Mouse (Mus musculus): Measurements from ENCODE around the gene Myof.

Gene Myof

DNA sequence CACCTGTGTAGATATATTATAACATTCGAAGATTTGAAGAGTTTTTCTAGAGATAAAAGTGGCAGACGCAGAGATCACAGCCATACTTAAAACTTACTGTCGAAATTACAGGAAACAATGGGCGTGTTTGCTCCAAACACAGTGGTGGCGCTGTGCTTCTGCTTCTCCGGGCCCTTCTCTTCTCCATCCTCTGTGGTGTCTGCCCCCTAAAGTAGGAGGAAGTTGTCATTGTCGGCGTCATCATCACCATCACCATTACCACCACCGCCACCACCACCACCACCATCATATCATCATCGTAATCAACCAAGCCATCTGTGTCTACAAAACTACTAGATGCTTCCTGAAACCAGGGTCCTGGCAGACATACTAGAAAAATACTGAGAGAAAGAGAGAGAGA is 104.2 kb downstream of the Myof start:
- DNase-seq (ENCODE audit: low read depth), result no peak

DNA sequence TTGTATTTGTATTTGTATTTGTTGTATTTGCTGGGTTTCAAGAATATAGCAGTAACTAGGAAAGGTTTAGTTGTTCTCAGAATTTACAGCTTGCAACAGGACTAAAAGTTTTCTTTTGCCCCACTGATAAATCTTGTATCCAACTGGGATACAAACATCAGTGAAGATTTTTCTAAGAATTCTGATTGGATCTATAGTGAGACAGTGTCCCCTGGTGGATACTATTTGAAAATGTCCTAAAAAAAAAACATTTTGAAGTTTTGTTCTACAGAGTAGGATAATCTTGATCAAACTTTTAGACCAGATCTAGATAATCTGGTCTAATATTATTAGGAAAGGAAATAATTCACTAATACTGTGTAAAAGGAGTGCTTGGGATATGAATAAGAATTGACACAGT is 106.3 kb downstream of the Myof start:
- no peak for DNase-seq (ENCODE audit: low read depth)

DNA sequence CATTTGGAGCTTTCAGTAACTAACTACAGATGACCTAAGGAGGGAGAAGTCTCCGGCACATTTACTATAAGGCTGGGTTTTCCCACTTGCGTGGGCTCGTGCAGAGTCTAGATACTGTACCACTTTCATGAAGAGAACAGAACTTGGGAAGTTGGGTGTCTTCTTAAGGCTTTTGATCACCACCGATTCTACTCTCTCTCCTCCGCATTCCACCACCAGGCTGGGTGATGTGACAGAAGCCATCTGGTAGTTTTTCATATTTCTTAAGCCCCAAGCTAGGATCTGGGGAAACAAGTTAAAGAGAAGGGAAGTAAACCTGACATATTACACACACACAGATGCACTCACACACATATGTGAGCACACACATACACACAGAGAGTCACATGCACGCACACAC is 108.7 kb downstream of the Myof start:
- no peak for DNase-seq (ENCODE audit: low read depth)

DNA sequence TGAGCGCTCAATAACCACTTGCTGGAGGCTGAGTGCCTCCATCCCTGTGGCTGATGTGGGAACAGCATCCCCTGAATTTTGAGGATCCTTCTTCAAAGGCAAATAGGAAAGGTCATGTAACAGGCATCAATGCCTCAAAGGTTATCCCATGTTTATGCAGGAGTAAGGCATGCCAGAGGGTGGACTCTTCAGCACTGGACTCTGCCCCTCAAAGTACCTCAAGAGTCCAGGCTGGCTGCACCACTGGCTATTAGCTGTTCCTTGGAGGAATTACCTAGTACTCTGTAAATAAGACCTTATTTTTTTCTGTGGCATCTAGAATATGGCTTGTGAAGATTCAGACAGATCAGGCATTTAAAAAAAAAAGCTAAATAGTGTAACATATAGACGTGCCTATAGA is 111.2 kb downstream of the Myof start:
- DNase-seq (ENCODE audit: low read depth), result no peak

DNA sequence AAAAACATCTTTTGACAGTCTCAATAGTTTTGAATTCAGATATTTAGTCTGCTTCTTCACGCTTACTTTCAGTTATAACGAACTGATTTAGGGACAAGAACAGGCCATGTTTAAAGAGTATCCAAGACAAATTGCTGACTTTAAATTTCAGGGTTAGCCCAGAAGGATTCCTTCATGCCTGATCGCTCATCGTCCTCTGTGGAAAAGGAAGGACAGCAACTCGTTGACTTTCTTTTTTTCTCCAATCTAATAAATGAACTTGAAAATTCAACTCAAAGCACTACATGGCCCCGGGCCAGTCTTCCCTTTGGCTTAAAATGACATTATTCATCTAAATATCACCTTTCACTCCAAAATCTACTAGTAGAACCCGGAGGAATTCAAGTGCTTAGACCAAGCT is 115.5 kb downstream of the Myof start:
- no peak for DNase-seq (ENCODE audit: low read depth)

DNA sequence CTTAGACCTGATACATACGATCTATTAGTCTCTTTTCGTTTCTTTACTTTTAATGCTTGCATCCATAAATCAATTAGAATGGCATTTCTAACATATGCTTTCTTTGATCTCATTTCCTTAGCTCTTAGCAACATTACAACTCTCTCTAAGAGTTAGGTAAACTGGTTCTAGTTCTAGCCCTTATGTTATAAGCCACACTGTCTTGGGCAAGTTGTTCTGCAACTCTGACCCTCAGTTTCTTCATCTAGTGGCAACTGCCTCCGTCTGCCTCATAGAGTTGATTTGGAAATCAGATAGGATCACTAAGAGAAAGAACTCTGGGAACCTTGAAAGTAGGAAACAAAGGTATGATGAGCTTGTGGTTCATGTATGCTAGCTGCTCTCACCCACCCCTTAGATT is 118.1 kb downstream of the Myof start:
- DNase-seq (ENCODE audit: low read depth), result no peak

DNA sequence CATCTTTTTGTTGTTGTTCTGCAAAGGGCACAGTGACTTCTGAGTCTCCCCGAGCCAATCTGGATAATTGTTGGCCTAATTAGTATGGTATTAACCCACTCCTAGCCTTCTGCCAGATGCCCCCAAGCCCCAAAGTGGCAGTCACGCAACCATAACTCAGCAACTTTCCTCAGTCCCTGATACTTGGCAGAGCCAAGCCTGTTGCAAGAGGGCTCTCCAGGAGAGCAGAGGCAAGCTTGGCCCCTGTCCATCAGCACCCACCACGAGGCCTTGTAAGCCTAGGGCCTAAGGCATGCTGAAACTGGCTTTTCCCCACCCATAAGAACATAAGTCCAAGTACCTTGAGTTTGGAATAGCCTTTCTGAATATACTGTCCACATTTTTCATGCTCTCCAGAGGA is 119.1 kb downstream of the Myof start:
- no peak for DNase-seq (ENCODE audit: low read depth)

DNA sequence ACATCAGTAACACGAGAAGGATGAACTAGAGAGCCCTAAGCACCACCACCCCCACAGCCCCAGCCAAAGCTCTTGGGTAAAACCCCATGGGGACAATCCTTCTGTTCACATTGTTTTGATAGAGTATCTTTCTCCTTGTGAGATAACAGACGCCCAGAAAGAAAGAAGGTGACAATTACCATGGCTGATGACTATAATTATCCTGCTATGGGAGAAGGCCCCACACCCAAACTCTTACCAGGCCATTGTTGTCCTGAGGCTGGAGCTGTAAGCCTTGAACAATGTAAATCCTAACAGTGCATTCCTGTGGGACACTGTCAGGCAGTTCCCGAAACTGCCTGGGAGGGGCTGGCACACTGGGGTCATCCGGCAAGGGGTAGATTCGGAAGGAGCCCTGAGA is 122.3 kb downstream of the Myof start:
- DNase-seq (ENCODE audit: low read depth), result no peak

DNA sequence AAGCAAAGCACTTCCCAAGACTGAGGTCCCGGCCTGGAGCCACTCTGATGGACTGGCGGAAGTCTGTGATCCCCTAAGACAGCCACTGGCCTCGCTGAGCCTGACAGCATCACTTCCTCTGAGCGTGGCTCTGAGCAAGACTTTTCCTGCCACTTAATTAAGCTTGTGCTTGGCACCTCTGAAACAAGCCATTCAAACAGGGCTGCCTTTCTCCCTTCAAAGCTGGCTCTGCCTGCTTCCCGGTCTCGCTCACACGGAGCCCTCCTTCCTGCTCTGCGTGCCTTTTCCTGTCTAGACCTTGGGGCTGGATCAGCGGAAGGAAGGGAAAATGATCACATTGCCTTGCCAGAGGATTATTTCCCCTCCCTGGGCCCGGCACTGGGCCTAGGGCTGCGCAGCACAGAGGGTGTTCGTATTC is 124.9 kb downstream of the Myof start:
- no peak for DNase-seq (ENCODE audit: low read depth)

DNA sequence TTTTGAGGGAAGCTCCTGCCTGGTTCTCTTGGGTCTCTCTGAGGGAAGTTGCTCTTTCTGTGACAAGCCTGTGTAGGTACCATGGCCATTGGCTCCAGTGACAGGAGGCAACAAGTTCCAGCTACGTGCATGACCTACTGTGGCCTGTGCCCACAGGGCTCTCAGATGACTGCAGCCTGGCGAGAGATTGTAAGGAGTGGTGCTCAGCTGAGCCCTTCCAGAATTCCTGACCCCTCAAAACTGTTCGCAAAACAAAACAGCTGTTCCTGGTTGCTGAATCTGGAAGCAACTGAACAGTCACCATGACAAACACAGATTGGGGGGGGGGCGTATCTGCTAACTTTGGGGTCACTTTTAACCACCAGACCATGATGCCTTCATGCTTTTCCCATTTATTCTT is 129.1 kb downstream of the Myof start:
- no peak for DNase-seq (ENCODE audit: low read depth)

DNA sequence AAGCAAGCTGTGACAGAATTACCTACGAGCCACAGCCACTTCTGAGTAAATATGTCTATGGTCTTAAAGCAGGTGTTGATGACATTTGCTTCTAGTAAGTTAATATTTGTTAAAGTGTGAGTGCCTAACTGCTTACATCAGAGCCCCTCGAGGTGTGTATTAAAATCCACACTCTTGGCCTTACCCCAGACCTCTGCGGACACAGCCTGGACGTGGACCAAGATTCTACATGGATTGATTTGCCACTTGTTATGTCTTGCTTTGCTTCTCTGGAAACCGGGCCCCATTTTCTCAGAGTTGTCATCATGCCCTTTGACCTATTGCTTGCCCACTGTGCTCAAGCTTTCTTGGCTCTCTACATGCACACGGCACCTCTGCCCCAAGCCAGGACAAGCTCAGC is 130.9 kb downstream of the Myof start:
- DNase-seq (ENCODE audit: low read depth), result no peak

DNA sequence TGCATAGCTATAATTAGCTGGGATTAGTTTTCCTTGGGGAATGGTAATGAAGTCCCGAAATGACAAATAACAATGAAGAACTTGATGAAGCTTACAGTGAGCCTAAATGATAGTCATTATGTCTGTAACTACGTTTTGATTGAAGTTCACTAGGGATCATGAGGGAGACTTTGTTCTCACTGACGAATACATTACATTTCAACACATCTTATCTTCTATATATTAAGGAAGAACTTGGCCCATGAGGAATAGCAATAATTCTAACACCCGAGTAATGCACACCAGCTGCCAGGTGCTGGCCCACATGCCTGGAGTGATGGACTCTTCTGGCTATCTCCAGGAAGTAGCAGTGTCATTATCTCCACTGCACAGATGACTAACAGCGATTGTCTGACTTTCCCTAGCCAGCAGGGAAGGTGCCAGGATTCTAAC is 133.5 kb downstream of the Myof start:
- no peak for DNase-seq (ENCODE audit: low read depth)

DNA sequence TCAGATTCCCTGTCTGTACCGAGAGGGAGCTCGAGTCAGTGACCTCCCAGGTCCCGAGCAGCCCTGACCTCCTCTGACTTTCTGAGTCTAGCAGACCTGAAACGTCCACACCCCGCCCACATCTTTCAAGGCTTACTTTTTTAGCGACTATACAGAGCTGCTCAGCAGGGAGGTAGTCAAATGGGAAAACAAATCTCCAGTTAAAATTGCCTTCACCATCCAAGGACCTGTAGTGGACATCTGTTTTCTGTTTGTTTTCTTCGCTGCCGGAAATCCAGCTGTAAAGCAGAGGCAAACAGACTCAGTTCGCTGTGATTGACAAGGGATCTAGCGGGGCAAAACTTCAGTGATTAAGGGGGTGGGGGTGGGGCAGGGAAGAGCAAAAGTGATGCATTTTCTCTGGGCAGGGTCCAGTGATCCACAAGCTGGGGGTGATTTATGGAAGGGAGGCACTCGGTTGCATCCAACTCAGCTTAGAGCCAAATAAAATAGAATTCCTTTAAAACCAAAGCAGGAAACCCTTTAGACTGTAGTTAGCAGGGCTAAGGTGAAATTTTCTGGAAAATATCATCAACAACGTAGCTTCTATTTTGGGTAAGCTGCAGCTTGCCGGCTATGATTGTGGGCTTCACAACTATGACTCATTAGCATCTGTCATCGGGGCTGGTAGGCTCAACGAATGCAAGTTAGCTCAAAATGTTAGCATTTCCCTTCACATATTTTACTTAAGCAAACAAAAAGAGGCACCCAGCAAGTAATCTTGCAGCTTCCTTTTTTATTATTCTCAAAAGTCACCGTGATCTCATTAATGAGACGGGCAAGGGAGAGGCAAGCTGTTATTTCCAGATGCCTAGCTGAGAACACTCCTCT is 135.7 kb downstream of the Myof start:
- DNase-seq (ENCODE audit: low read depth), result no peak

DNA sequence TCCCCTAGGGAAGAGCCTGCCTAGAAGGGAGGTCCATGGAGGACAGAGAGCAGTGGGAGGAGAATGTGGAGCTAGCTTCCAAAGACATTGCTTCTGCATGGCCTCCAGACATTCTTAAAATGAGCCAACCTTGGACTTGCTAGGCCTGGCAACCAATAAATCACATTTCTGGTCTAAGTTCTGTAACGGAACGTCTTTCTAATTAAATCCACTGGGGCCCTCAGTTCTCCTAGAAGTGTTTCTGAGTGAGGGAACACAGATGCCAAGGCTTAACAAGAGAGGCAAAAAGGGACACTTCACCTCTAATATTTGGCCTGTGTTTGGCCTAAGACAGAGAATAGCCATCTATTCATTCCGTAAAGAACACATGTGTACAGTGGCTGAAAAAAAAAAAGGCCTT is 136.5 kb downstream of the Myof start:
- DNase-seq (ENCODE audit: low read depth), result no peak

DNA sequence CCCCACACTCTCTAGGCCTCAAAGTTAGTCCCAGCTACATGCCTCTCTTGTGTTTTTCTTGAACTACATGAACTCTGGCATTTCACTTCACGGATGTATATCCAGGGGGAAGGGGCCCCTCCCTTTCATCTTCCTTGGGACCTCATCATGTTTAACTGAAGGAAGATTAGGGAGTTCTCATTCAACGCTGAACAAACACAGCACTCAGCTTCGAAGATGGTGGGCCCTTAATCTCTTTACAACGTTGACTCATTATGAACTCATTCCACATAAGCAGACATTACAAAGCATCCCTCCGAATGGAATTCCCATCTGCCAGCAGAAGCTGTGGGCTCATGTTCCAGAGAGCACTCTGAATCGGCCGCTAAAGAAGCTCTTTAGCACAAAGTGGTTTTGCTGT is 147.3 kb downstream of the Myof start:
- no peak for DNase-seq (ENCODE audit: low read depth)

DNA sequence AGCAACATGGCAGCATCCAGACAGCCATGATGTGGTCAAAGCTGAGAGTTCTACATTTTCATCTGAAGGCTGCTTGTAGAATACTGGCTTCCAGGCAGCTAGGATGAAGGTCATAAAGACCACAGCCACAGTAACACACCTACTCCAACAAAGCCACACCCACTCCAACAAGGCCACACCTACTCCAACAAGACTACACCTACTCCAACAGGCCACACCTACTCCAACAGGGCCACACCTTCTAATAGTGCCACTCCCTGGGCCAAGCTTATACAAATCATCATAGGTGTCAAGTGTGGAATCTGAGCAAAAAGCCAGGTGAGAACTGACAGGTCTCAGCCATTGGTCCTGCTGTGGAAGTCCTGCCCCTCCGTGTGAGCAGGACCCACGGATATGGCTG is 152.4 kb downstream of the Myof start:
- DNase-seq (ENCODE audit: low read depth), result no peak

DNA sequence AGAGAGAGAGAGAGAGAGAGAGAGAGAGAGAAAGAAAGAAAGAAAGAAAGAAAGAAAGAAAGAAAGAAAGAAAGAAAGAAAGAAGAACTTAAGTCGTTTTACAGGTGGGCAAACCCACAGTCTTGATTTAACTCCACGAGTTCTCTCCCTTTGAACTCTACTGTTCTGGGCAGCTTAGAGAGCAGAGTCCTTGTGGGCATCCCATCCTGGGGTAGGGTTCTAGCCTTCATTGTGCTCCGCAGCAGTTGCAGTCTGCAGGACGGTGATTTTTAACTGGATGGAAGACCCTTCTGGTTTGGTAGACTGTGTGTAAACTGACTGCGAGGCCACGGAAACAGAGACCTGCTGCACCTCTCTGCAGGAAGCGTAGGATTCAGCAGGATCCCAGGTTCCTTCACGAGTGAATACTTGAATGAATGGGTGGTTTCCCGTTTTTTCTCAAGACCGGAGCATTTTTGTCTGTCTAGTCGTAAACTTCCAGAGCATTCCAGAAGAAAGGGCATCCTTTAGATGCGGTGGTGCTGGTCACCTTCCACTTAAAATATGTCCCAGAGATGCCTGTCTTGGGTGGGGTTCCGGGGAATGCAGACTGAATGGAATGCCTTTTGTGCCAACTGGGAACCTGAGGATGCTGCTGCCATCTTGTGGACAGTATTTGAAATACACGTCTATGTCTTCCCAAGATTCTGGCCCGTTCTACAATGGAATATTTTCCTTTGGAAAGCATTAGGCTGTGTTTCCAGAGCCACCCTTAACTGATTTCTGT is 156.8 kb downstream of the Myof start:
- no peak for DNase-seq (ENCODE audit: low read depth)

DNA sequence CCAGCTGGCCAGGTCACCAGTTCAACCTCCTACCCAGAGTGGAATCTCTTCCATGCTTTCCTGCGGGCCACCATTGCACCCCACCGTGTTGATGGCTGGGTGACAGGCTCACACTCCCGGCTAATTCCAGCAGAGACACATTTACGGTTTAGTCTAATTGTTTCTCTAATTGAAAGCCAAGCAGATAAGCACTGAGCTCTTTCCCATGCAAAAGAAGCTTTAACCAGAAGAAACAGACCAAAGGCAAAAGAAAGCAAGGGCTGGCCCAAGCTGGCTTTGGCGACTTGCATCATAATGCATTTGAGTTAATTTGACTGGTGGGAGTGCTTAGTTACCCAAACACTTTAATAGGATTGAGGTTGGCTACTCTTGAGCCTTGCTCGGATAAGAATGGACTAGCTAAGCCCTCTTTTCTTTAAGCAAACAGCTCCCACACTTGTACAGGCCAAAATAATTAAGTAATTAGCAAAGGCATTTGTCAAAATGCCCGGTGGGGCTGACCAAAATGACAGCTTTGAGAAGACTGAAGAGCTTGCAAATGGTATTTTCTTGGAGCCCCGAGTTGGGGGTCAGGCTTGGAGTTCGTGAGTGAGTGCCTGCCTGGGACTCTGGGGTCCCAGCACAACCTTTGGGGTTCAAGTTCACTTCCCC is 161.8 kb downstream of the Myof start:
- no peak for DNase-seq (ENCODE audit: low read depth)

DNA sequence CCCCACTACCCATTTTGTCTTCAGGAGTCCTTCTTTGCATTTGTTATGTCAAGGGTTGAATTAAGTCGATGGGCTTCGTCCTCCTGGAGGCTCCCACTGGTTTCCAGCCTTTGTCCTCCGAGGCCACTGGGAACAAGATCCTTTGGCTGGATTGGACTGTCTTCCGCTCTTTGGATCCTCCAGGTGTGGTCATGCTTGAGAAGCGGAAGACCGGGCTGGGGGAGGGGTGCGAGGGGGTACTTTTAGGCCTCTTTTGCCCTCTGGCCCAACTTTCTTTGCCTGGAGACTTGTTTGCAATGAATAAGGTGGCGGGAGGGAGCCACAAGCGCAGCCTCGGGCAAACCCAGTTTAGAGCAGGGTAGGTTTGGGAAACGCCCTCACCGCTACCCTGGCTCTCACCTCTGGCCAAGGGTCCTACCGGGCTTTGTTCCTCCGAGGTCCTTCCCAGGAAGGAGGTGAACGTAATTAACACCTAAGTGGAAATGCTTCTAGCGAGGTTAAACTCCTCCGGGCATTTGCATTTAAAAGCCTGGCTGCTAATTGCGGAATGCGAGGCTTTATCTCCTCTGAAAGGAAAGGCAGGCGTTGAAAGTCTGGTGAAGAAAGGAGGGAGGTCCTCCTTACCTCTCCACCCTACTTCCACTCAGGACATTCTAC is 165.7 kb downstream of the Myof start:
- no peak for DNase-seq (ENCODE audit: low read depth)

DNA sequence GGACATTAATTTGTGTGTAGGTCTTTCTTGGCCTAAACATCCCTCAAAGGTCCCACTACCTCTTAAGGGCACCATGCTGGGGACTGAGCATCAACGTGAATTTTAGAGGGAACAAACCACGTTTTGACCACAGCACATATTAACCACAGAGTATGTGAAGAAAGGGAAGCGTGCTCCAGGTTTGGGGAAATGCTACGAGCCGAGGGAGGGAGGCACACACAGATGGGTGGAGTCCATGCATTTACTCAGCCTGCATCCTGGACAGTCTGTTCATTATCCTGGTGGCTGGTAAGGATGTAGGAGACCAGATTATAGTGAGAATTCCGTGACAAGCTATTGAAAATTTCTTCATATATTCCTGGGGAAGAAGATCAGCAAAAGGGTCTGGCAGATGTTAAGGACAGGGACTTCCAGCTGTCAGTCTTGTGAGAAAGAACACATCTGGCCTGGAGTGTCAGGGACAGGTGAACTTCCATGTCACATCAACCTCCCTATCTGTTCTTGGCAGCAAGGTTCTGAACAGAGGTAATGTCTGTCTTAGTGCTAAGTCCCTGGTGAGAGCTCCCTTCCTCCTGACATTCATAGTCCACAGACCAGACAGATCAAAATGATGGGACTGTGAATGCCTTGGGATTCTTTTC is 166.7 kb downstream of the Myof start:
- DNase-seq (ENCODE audit: low read depth), result no peak

DNA sequence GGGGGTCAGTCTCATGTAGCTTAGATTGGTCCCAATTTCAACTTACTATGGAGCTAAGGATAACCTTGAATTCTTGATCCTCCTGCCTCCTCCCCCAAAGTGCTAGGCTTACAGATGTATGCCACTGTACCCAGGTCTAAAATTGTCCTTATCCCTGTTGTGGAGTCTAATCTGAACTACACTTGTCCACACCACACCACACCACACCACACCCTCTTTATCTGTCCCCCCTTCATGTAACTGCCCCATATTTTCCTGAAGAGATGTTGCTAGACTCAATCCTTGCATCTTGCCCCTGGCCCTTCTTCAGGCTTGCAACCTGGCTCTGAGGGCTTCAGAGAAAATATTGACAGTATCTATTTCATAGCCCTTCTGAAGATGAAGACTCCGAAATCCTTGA is 169.9 kb downstream of the Myof start:
- no peak for DNase-seq (ENCODE audit: low read depth)

DNA sequence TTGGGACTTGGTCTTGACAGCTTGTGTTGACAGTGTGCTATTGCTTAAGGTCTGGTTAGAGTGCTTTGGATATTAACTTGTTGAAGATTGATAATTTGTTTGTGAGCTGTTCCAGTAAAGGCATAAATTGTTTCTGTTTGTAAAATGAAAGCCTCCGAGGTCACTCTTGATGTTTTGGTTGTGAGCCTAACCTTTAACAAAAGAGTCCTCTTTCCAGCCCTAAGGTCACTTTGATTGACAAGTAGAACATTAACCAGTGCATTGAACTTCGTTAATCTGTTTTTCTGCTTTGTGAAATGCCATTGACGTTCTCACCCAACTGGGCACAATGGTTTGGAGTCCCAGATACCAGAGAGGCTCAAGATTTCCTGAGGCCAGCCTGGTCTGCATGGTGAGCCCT is 175.8 kb downstream of the Myof start:
- DNase-seq (ENCODE audit: low read depth), result no peak

Data from c-Kit-positive CD71-positive TER-119-negative erythroid progenitor cells, embryonic 14.5 days (primary cell).